ENCODE assay signal across 8 mouse cellular contexts in genomic region chr3:76074060-76074707, GRCm38 (mm10). TPM values are rescaled to one million over a fixed set of nuclear protein-coding genes. Genes with fewer than 3 reads are reported as not detected.
A peak's percentile ranks its signal among the peaks of the same experiment; 100 is the strongest.
DNase-seq lines count a peak whose midpoint lies in the region; TF ChIP-seq lines count a peak whose summit lies in the region.

Fstl5 (plus strand) TSS chr3:76074270.

- no peak for TF ChIP-seq EP300 in heart, adult 2 months (IDR thresholded peaks at IDR 0.05; ENCODE audit: insufficient read depth, low read depth, low read length)

- intact Hi-C loops in heart, adult 2 months (cut with DNase I) = no loop called here
- intact Hi-C loops in heart, postnatal 25 days (cut with DNase I) = no loop called here

- no peaks in the 10 kb centered on the region for H3K27me3 ChIP-seq in heart, adult 2 months (ENCODE audit: control insufficient read depth, insufficient read depth, low read length)
- no peaks in the 10 kb centered on the region for H3K27me3 ChIP-seq in limb, embryonic 10.5 days (ENCODE audit: low read depth, poor library complexity, severe bottlenecking)
- no peaks in the 10 kb centered on the region for H3K27me3 ChIP-seq in myocyte (ENCODE audit: control insufficient read depth, insufficient read depth, insufficient read length)

- H3K27ac ChIP-seq in heart, adult 2 months = no peak within 1 kb of the TSS
- H3K27ac ChIP-seq in limb, embryonic 10.5 days = no peak within 1 kb of the TSS

- no peaks in the 10 kb centered on the region for H3K36me3 ChIP-seq in heart, adult 2 months (ENCODE audit: control insufficient read depth, insufficient read depth, low read length)
- no peaks in the 10 kb centered on the region for H3K36me3 ChIP-seq in limb, embryonic 10.5 days
- H3K36me3 ChIP-seq in myocyte (ENCODE audit: control insufficient read depth, insufficient read depth) = no peaks in the 10 kb centered on the region

- no peak within 1 kb of the TSS for H3ac ChIP-seq in myocyte (ENCODE audit: control insufficient read depth, insufficient read length)

- no peak for TF ChIP-seq POLR2A in heart, adult 2 months (IDR thresholded peaks at IDR 0.05; ENCODE audit: insufficient read depth, low read depth, low read length)
- TF ChIP-seq POLR2A in myocyte (IDR thresholded peaks at IDR 0.05; ENCODE audit: insufficient read length, low read depth) = no peak

- no peaks in the 10 kb centered on the region for H3K4me1 ChIP-seq in heart, adult 2 months (ENCODE audit: control insufficient read depth, insufficient read depth, low read length)
- peaks cover 7% of the 10 kb centered on the region for H3K4me1 ChIP-seq in limb, embryonic 10.5 days

- H3K9me3 ChIP-seq in limb, embryonic 10.5 days (replicated peaks) = no peaks in the 10 kb centered on the region

- no peak within 1 kb of the TSS for H3K9ac ChIP-seq in heart, adult 2 months (ENCODE audit: low read depth, low read length)

- H3K4me3 ChIP-seq in heart, adult 2 months = no peak within 1 kb of the TSS
- peak within 1 kb of the TSS; percentile 50 for H3K4me3 ChIP-seq in limb, embryonic 10.5 days
- no peak within 1 kb of the TSS for H3K4me3 ChIP-seq in myocyte

- H3K4me2 ChIP-seq in myocyte (ENCODE audit: low read depth) = no peak within 1 kb of the TSS

- H3K79me2 ChIP-seq in heart, adult 2 months (replicated peaks; ENCODE audit: control insufficient read depth, insufficient read depth, low read length) = no peaks in the 10 kb centered on the region
- H3K79me2 ChIP-seq in myocyte (ENCODE audit: control insufficient read depth, insufficient read depth) = no peaks in the 10 kb centered on the region

- DNase-seq in heart, adult 2 months = peak; percentile 3 to 30
- no peak for DNase-seq in heart, postnatal 25 days (ENCODE audit: low spot score)
- peak; percentile 96 for DNase-seq in cerebellum, postnatal 14 days
- peak; percentile 63 to 65 for DNase-seq in frontal cortex, postnatal 25 days (ENCODE audit: low spot score in 2 of 2)
- DNase-seq in kidney, adult 8-10 months = peak; percentile 8 to 43
- peak; percentile 83 for DNase-seq in limb, embryonic 10.5 days (ENCODE audit: low spot score)
- DNase-seq in telencephalon, adult 2 months (ENCODE audit: low read depth, low spot score) = peak; percentile 48

- no peak for TF ChIP-seq CTCF in heart, adult 2 months (IDR thresholded peaks at IDR 0.05)

- under 1% methylated on average over 28 of the region's 28 CpGs for WGBS in heart, adult 2 months
- WGBS in limb, embryonic 10.5 days = under 1% methylated on average over 28 of the region's 28 CpGs

TF ChIP-seq in myocyte, 11 proteins besides CTCF, POLR2A, EP300 and RAD21:
- peak; percentile 91 for TF ChIP-seq REST (IDR thresholded peaks at IDR 0.05; ENCODE audit: insufficient read depth, insufficient read length)
- no peak for TF ChIP-seq MYOD1 (IDR thresholded peaks at IDR 0.05; ENCODE audit: control insufficient read depth in 1 of 3, insufficient read length in 2 of 3, low read depth in 2 of 3)

RNA-seq across cellular contexts. Expression of gene Fstl5, which starts in this region (rescaled TPM):
- total RNA-seq in heart, adult 2 months (2021) = under 1 TPM in 1 of 2 experiments, not detected in 1; 0.14 TPM
- polyA plus RNA-seq in heart, adult 2 months (2012; rRNA removed) = 0.12 and 0.14 TPM in 2 replicates
- under 1 TPM in 1 of 2 experiments, not detected in 1; 0.21 TPM for total RNA-seq in heart, postnatal 25 days (2021)
- polyA plus RNA-seq in limb, embryonic 10.5 days (2016; fragmentation: Nextera tagmentation; extraction: Ambion mirVana) = 0.14 TPM in 1 of 2 replicates, not detected in the other
- 0.01 TPM for polyA plus RNA-seq in myocyte (2012; fragmentation: generic; extraction: Trizol)

Comparison
In these comparisons a context has a peak if more than half of its experiments do, and no peak if none do; other contexts are left out.
1. Peak in DNase-seq in heart, adult 2 months; RNA of the gene not detected or under 1 TPM.
2. Peak in DNase-seq and H3K4me3 ChIP-seq in limb, embryonic 10.5 days; RNA of the gene not detected or under 1 TPM.